Mouse (Mus musculus): ENCODE results near the gene Tha1. TPM values are rescaled to one million over a fixed set of nuclear protein-coding genes. Genes with fewer than 3 reads are reported as not detected.

Gene Tha1
- total and polyA plus RNA-seq, 3 experiments = not detected

- Histone ChIP-seq H3K36me3 (replicated peaks) (peaks cover 52% of the 10 kb centered on the region), H3K4me1 (ENCODE audit: insufficient read depth, low read depth, low read length) (peaks cover 17% of the 10 kb centered on the region), H3K4me3 (ENCODE audit: low read depth, low read length) (no peak overlapping the region), H3K27me3 (ENCODE audit: insufficient read depth, low read length) (peaks cover 33% of the 10 kb centered on the region), H3K9me3 (replicated peaks) (peaks cover 7% of the 10 kb centered on the region)
- ATAC-seq (ENCODE audit: extremely low read depth, insufficient number of reproducible peaks, low FRiP score, poor library complexity, severe bottlenecking) = no peak
- DNase-seq (ENCODE audit: low spot score) = no peak
- TF ChIP-seq POLR2AphosphoS5 (IDR thresholded peaks at IDR 0.05; ENCODE audit: insufficient replicate concordance, low read depth, low read length) (no peak), TAL1 (conservative IDR thresholded peaks at IDR 0.05; ENCODE audit: low read depth, low read length) (no peak), CTCF (IDR thresholded peaks at IDR 0.05; ENCODE audit: low read depth, low read length) (no peak), GATA1 (IDR thresholded peaks at IDR 0.05; ENCODE audit: borderline replicate concordance, low read length) (no peak), GATA2 (IDR thresholded peaks at IDR 0.05; ENCODE audit: borderline replicate concordance, low read depth, low read length) (no peak)
Measured at GRCm38 (mm10) chr11:117858392-117858791, 14.9 kb downstream of the Tha1 start.

GRCm38 (mm10) chr11:117857462-117857861 lies 15.8 kb downstream of the Tha1 start:
- no peak for ATAC-seq (ENCODE audit: extremely low read depth, insufficient number of reproducible peaks, low FRiP score, poor library complexity, severe bottlenecking)
- TF ChIP-seq GATA1 (IDR thresholded peaks at IDR 0.05; ENCODE audit: borderline replicate concordance, low read length) = no peak
- TF ChIP-seq GATA2 (IDR thresholded peaks at IDR 0.05; ENCODE audit: borderline replicate concordance, low read depth, low read length) = no peak
- no peak for TF ChIP-seq TAL1 (conservative IDR thresholded peaks at IDR 0.05; ENCODE audit: low read depth, low read length)
- no peak for TF ChIP-seq POLR2AphosphoS5 (IDR thresholded peaks at IDR 0.05; ENCODE audit: insufficient replicate concordance, low read depth, low read length)
- TF ChIP-seq CTCF (IDR thresholded peaks at IDR 0.05; ENCODE audit: low read depth, low read length) = no peak
- H3K9me3 ChIP-seq (replicated peaks) = peaks cover 7% of the 10 kb centered on the region

GRCm38 (mm10) chr11:117855975-117856374 lies 17.3 kb downstream of the Tha1 start:
- ATAC-seq (ENCODE audit: extremely low read depth, insufficient number of reproducible peaks, low FRiP score, poor library complexity, severe bottlenecking) (no peak), DNase-seq (ENCODE audit: low spot score) (no peak)
- H3K9me3 ChIP-seq (replicated peaks) = peaks cover 7% of the 10 kb centered on the region
- TF ChIP-seq CTCF (IDR thresholded peaks at IDR 0.05; ENCODE audit: low read depth, low read length) (no peak), TAL1 (conservative IDR thresholded peaks at IDR 0.05; ENCODE audit: low read depth, low read length) (no peak)
- peaks cover 10% of the 10 kb centered on the region for H3K27me3 ChIP-seq (ENCODE audit: insufficient read depth, low read length)
- no peak overlapping the region for H3K4me3 ChIP-seq (ENCODE audit: low read depth, low read length)
- H3K36me3 ChIP-seq (replicated peaks) = peaks cover 75% of the 10 kb centered on the region
- peaks cover 26% of the 10 kb centered on the region for H3K4me1 ChIP-seq (ENCODE audit: insufficient read depth, low read depth, low read length)

More at GRCm38 (mm10) chr11:117857462-117857861, 15.8 kb downstream of the Tha1 start:
- H3K27me3 ChIP-seq (ENCODE audit: insufficient read depth, low read length) = peaks cover 24% of the 10 kb centered on the region
- no peak overlapping the region for H3K4me3 ChIP-seq (ENCODE audit: low read depth, low read length)
- no peak for DNase-seq (ENCODE audit: low spot score)
- H3K4me1 ChIP-seq (ENCODE audit: insufficient read depth, low read depth, low read length) = peaks cover 18% of the 10 kb centered on the region
- H3K36me3 ChIP-seq (replicated peaks) = peaks cover 62% of the 10 kb centered on the region

- Histone ChIP-seq H3K27me3 (ENCODE audit: insufficient read depth, low read length) (peaks cover 4% of the 10 kb centered on the region; the same call in 1 of the 2 replicates), H3K4me3 (ENCODE audit: low read depth, low read length) (no peak overlapping the region), H3K9me3 (replicated peaks) (peaks cover 7% of the 10 kb centered on the region), H3K36me3 (replicated peaks) (peaks cover 79% of the 10 kb centered on the region), H3K4me1 (ENCODE audit: insufficient read depth, low read depth, low read length) (peaks cover 31% of the 10 kb centered on the region)
- no peak for TF ChIP-seq CTCF (IDR thresholded peaks at IDR 0.05; ENCODE audit: low read depth, low read length)
- TF ChIP-seq GATA1 (IDR thresholded peaks at IDR 0.05; ENCODE audit: borderline replicate concordance, low read length) = no peak
- TF ChIP-seq TAL1 (conservative IDR thresholded peaks at IDR 0.05; ENCODE audit: low read depth, low read length) = no peak
- no peak for TF ChIP-seq GATA2 (IDR thresholded peaks at IDR 0.05; ENCODE audit: borderline replicate concordance, low read depth, low read length)
- no peak for TF ChIP-seq POLR2AphosphoS5 (IDR thresholded peaks at IDR 0.05; ENCODE audit: insufficient replicate concordance, low read depth, low read length)
- DNase-seq (ENCODE audit: low spot score) = no peak
- ATAC-seq (ENCODE audit: extremely low read depth, insufficient number of reproducible peaks, low FRiP score, poor library complexity, severe bottlenecking) = no peak
Measured at GRCm38 (mm10) chr11:117855360-117855759, 17.9 kb downstream of the Tha1 start.

- Histone ChIP-seq H3K36me3 (replicated peaks) (peaks cover 81% of the 10 kb centered on the region), H3K9me3 (replicated peaks) (peaks cover 7% of the 10 kb centered on the region), H3K27me3 (ENCODE audit: insufficient read depth, low read length) (no peaks in the 10 kb centered on the region), H3K4me3 (ENCODE audit: low read depth, low read length) (no peak overlapping the region), H3K4me1 (ENCODE audit: insufficient read depth, low read depth, low read length) (peaks cover 34% of the 10 kb centered on the region)
- ATAC-seq (ENCODE audit: extremely low read depth, insufficient number of reproducible peaks, low FRiP score, poor library complexity, severe bottlenecking) (no peak), DNase-seq (ENCODE audit: low spot score) (no peak)
- TF ChIP-seq POLR2AphosphoS5 (IDR thresholded peaks at IDR 0.05; ENCODE audit: insufficient replicate concordance, low read depth, low read length) = no peak
Measured at GRCm38 (mm10) chr11:117854241-117854640, 19.0 kb downstream of the Tha1 start.

GRCm38 (mm10) chr11:117852875-117853274 lies 20.4 kb downstream of the Tha1 start:
- peaks cover 70% of the 10 kb centered on the region for H3K36me3 ChIP-seq (replicated peaks)

More at GRCm38 (mm10) chr11:117852875-117853274, 20.4 kb downstream of the Tha1 start:
- Histone ChIP-seq H3K4me3 (ENCODE audit: low read depth, low read length) (no peak overlapping the region), H3K9me3 (replicated peaks) (peaks cover 7% of the 10 kb centered on the region), H3K27me3 (ENCODE audit: insufficient read depth, low read length) (no peaks in the 10 kb centered on the region), H3K4me1 (ENCODE audit: insufficient read depth, low read depth, low read length) (peaks cover 43% of the 10 kb centered on the region)
- no peak for TF ChIP-seq TAL1 (conservative IDR thresholded peaks at IDR 0.05; ENCODE audit: low read depth, low read length)
- no peak for TF ChIP-seq CTCF (IDR thresholded peaks at IDR 0.05; ENCODE audit: low read depth, low read length)
- no peak for TF ChIP-seq GATA2 (IDR thresholded peaks at IDR 0.05; ENCODE audit: borderline replicate concordance, low read depth, low read length)
- TF ChIP-seq GATA1 (IDR thresholded peaks at IDR 0.05; ENCODE audit: borderline replicate concordance, low read length) = no peak
- TF ChIP-seq POLR2AphosphoS5 (IDR thresholded peaks at IDR 0.05; ENCODE audit: insufficient replicate concordance, low read depth, low read length) = no peak
- DNase-seq (ENCODE audit: low spot score) (no peak), ATAC-seq (ENCODE audit: extremely low read depth, insufficient number of reproducible peaks, low FRiP score, poor library complexity, severe bottlenecking) (no peak)
